Comparison of ENCODE assay signal across 8 mouse cellular contexts in genomic region chr10:118640810-118641427, GRCm38 (mm10).
DNase-seq lines count a peak whose midpoint lies in the region; ATAC-seq lines count a peak whose summit lies in the region.
"Had no signal": no experiment of that assay in that cellular context is flagged by ENCODE, and none has a peak within 500 bp of the region (broad histone marks: within the 10 kb centered on the region; RNA-seq: fewer than 3 reads in every experiment).

No protein-coding gene starts in this region.

- H3K36me3 ChIP-seq in lung, embryonic 16.5 days (ENCODE audit: control insufficient read depth, insufficient read depth, low read length), result no peaks in the 10 kb centered on the region
- no peaks in the 10 kb centered on the region for H3K36me3 ChIP-seq in embryonic facial prominence, embryonic 14.5 days (ENCODE audit: control insufficient read depth, insufficient read depth, low read length)
- no peaks in the 10 kb centered on the region for H3K36me3 ChIP-seq in liver, embryonic 12.5 days

- no peak for DNase-seq in lung, postnatal 25 days (ENCODE audit: low spot score)
- DNase-seq in embryonic facial prominence, embryonic 14.5 days (ENCODE audit: low spot score), result peak; percentile 50
- peak; percentile 88 for DNase-seq in retina, postnatal 1 day
- DNase-seq in thymus, adult 18-20 months, result no peak
- no peak for DNase-seq in heart, adult 18-20 months
- DNase-seq: spleen, adult 18-20 months had no signal

- H3K27me3 ChIP-seq in lung, embryonic 16.5 days (ENCODE audit: control insufficient read depth, insufficient read depth, low read depth, low read length), result no peaks in the 10 kb centered on the region
- H3K27me3 ChIP-seq in embryonic facial prominence, embryonic 14.5 days (replicated peaks; ENCODE audit: control insufficient read depth, insufficient read depth, low read length), result no peaks in the 10 kb centered on the region
- H3K27me3 ChIP-seq in liver, embryonic 12.5 days (replicated peaks), result no peaks in the 10 kb centered on the region

- peaks cover 8% of the 10 kb centered on the region for H3K4me1 ChIP-seq in lung, embryonic 16.5 days (replicated peaks; ENCODE audit: control insufficient read depth, insufficient read depth, low read length)
- peaks cover 5% of the 10 kb centered on the region; the same call in 1 of the 2 replicates for H3K4me1 ChIP-seq in embryonic facial prominence, embryonic 14.5 days (ENCODE audit: control insufficient read depth, insufficient read depth, low read length)
- H3K4me1 ChIP-seq in liver, embryonic 12.5 days, result peaks cover 17% of the 10 kb centered on the region

- WGBS in lung, embryonic 16.5 days, result 33% methylated on average over 12 of the region's 12 CpGs
- WGBS in embryonic facial prominence, embryonic 14.5 days, result 35% methylated on average over 12 of the region's 12 CpGs
- WGBS in liver, embryonic 12.5 days (ENCODE audit: insufficient replicate concordance), result 66% methylated on average over 12 of the region's 12 CpGs

- no peak overlapping the region for H3K4me3 ChIP-seq in lung, embryonic 16.5 days (ENCODE audit: low read length)
- H3K4me3 ChIP-seq in embryonic facial prominence, embryonic 14.5 days (ENCODE audit: low read depth, low read length), result no peak overlapping the region
- H3K4me3 ChIP-seq in liver, embryonic 12.5 days, result no peak overlapping the region

- H3K9ac ChIP-seq in lung, embryonic 16.5 days (ENCODE audit: low read length), result no peak overlapping the region
- H3K9ac ChIP-seq in embryonic facial prominence, embryonic 14.5 days (ENCODE audit: low read depth, low read length), result no peak overlapping the region
- H3K9ac ChIP-seq in liver, embryonic 12.5 days, result no peak overlapping the region

- no peak for ATAC-seq in lung, embryonic 16.5 days (ENCODE audit: low read depth)
- peak; percentile 73 for ATAC-seq in embryonic facial prominence, embryonic 14.5 days (ENCODE audit: low read depth)
- peak; percentile 88 for ATAC-seq in liver, embryonic 12.5 days

- no peaks in the 10 kb centered on the region for H3K9me3 ChIP-seq in lung, embryonic 16.5 days (ENCODE audit: control insufficient read depth, low read length)
- H3K9me3 ChIP-seq in embryonic facial prominence, embryonic 14.5 days (ENCODE audit: control insufficient read depth, low read length), result no peaks in the 10 kb centered on the region
- H3K9me3 ChIP-seq in liver, embryonic 12.5 days (replicated peaks), result no peaks in the 10 kb centered on the region

- H3K4me2 ChIP-seq in lung, embryonic 16.5 days (ENCODE audit: low read depth, low read length), result peak overlapping the region; percentile 5; the same call in 1 of the 2 replicates
- H3K4me2 ChIP-seq in embryonic facial prominence, embryonic 14.5 days (ENCODE audit: low read depth, low read length), result 0 out of 2 replicates have a peak overlapping the region, but pooled peaks have one; percentile 1
- no peak overlapping the region for H3K4me2 ChIP-seq in liver, embryonic 12.5 days

- H3K27ac ChIP-seq in lung, embryonic 16.5 days (ENCODE audit: low read length), result no peak overlapping the region
- no peak overlapping the region for H3K27ac ChIP-seq in embryonic facial prominence, embryonic 14.5 days (replicated peaks; ENCODE audit: low read depth, low read length)
- H3K27ac ChIP-seq in liver, embryonic 12.5 days, result no peak overlapping the region

Comparison
In these comparisons a context has a peak if more than half of its experiments do, and no peak if none do; other contexts are left out.
1. DNase-seq: peak in embryonic facial prominence, embryonic 14.5 days (single experiment) and retina, postnatal 1 day (single experiment); none in lung, postnatal 25 days (single experiment), thymus, adult 18-20 months (0 of 2) and heart, adult 18-20 months (0 of 2).